Mouse (Mus musculus) heart, adult 9 months (tissue): Measurements from ENCODE around the gene Cad.
"Not testable (repeated sequence)": the region's sequence is repeated elsewhere in the genome, so short reads cannot be mapped to it uniquely, and the experiment has no call there.

Experiments used
- DNase-seq, 2 experiments: peaks; one replicate each; pipeline ENCODE4 v3.0.0; 2022; ENCODE audit warnings: low spot score in 2 of 2

The Cad gene

DNA sequence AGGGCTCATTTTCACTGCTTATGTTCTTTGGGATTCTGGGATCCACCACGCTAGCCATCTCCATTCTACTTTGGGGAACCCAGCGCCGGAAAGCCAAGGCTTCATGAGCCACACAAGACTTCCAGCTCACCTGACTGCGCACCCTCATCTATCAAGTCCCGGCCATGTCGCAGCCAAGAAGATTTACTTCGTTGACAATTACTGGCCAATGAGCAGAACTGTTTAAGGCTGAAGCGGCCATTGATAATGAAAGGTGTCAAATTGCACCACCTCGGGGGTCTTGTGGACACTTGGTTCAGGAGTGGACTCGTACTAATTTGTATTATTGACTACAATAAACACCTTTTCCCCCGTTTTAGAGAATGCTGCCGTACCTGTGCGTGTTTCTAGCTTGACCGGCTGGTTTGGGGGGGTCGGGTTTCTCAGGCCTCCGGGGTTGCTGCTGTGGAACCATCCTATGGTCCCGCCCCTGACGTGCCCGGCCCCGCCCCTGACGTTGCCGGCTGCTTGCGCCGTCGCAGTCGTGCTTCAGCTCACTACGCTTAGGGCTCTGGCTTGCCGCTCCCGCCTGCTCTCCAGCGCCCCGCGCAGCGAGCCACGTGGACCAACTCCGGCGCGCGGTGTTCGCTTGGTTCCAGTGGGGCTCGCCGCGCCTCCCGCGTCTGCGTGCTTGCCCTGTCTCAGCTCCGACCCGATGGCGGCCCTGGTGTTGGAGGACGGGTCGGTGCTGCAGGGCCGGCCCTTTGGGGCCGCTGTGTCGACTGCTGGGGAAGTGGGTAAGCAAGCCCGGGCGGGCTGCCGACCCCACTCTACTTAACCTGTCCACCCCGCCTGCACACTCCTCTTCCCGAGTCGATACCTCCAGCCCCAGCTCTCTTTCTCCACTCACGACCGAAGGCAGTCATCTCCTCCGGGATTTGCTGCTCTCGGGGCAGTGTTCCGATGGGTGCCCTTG, at the start of gene Cad:
Gene Cad, plus strand, starts transcription at position 520 of the 955 bp plus-strand sequence.
- peak; percentile 92 to 95 for DNase-seq

DNA sequence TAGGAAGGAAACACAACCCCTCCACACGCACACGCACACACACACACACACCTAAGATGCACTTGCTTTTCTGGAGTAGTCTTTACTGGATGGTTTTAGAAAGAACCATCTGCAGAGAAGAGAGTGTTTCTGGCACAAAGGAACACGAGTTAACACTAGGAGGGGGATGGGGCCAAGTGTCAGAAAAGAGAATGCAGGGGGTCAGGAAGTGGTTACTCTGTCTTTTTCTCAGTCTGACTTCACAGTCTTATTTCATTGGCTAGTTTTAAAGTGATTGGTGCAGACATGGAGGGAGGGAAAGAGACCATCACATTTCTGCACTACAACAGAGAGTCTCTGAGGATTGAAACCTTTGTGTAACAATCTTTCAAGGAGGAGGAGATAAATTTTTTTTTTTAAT, 41.8 kb upstream of the Cad start:
- DNase-seq: no peak

DNA sequence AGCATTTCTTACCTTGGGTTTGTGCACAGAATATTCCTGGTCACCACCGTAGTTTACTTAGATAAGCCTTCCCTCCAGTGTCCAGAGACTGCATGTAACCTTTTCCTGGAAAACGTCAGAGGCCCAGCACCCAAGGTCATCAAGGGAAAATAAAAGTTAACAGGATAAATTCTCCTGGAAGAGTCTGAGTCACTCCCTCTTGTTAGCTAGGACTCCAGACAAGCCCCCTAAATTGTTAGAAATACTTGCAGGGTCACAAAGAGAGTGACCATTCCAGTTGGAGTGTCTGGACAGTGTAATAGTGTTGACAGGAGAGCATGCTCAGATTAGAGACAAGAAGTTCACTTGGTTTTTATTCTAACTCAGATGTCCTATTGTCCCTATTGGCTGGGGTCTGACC, 38.7 kb upstream of the Cad start:
- no peak for DNase-seq

DNA sequence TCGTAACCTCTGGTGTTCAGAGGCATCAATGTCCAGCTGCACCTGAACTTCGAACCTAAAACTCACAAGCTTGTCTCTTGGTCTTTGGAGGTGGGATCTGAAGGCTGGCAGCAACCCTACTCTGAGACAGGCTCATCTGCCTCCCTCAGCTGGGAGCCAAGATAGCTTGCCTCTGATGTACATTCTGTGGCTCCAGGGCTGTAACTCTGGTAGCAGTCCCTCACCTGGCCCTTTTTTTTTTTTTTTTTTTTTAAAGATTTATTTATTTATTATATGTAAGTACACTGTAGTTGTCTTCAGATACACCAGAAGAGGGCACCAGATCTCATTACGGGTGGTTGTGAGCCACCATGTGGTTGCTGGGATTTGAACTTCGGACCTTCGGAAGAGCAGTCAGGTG, 32.8 kb upstream of the Cad start:
- not testable (repeated sequence) for DNase-seq

DNA sequence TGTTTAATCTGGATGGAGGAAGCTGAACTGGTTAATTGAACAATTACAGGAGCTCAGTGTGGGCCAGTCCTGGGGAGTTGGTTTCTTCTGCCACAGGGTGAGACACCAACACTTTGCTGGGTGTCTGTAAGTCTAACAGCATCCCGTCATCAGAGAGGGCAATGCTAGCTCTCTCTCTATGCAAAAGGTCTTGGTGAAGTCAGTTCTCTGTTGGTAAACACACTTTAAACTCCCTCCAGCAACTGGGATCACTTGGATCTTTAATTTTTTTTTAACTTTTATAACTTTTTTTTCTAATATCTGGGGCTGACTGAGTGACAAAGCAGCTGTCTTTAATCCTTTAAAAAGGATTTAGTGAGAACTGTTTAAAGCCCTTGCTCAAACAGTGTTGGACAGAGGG, 31.9 kb upstream of the Cad start:
- no peak for DNase-seq

DNA sequence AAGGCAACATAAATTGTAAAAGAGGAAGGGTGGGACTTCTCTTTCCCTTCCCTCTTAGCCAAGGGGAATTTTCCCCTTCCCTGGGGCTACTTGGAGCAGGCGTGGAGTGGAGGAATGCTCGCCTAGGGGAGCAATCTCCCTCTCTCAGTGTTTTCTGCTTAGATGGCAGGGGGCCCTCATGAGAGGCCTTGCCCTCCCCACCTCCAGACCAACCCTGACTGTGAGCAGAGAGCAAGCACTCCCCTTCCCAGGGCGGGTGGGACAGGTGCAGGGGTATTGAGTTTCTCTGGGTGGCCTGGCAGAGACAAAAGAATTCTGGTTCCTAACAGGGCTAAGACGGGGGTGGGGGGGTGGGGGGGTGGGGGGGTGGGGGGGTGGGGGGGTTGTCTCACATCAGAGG, 31.3 kb upstream of the Cad start:
- DNase-seq: no peak

DNA sequence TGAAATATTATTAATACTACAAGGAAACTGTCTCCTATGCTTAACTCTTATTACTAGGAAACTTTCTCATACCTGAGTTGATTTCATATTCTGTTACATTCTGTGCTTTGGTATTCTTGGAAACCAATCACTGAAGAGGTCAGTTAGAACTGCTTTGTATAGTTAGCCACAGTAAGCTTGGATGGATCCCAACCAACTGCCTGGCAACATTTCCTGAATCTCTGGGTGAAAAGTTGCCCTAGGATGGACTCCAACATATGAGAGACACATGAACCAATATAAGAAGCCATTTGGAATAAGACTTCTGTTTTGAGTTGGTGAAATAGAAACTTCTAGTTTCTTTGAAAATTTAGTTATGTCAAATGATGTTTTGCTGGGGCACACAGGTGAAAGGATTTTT, 29.9 kb upstream of the Cad start:
- no peak for DNase-seq

DNA sequence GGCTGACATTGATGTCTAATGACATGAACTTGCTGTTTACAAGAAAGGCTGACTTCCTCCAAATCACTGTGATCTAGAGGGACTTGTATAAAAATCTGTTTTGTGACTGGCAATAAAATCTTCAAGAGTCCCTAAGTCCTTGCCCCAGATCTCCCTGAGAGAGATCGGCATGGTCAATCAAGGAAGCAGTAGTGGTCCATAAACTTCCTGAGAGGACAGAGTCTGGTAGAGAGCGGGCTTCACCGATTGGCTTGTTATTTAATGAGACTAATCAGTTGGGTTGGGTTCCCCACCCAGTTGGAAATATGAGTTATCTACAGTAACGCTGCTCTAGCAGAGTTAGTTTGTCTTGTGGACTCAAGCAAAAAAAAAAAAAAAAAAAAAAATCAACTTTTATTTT, 23.7 kb upstream of the Cad start:
- no peak for DNase-seq

DNA sequence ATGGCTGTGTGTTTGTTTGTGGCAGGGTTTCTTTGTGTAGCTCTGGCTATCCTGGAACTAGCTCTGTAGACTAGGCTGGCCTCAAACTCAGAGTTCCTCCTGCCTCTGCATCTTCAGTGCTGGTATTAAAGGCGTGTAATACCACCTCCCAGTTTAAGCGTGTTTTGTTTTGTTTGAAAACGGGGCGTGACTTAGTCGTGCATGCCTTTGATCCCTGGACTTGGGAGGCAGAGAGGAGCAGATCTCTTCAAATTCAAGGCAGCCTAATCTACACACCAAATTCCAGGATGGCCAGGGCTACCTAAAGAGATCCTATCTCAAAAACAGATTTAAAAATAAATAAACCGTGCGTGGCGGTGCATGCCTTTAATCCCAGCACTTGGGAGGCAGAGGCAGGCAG, 23.1 kb upstream of the Cad start:
- no peak for DNase-seq

DNA sequence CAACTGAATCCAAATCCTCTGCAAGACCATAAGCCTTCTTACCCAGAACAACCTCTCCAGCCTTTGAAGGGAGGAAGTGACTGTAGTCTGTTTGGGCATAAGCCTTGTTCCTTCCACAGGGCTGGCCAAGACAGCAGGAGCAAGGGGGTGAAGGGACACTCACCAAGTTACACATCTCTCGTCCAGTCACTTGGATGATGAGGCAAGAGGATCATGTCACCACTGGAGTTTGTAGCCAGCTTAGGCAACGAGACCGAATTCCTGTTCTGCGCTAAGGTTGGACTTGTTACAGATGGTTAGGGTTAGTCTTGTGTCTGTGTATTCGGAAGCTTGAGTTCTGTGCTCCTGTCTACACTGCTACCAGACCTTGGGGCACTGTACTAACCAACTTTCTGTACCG, 19.9 kb upstream of the Cad start:
- no peak for DNase-seq

DNA sequence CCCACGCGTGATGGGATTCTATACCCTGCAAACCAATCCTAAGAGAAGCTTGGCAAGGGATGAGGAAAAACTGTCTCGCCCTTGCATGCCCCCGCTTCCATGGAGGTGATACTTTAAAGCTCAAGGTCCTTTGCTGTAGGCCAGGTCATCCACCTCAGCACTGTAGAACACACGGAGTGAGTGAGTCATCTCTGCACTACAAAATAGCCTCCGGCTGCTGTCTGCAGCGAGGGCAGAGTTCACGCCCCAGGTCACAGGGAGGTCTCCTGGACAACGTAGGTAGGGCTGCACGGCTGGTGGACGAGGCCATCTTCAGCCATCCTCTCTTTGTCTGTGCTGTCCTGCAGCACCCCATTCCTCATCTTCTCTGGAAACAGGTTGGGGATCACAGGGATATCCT, 18.0 kb upstream of the Cad start:
- DNase-seq: not testable (repeated sequence)

DNA sequence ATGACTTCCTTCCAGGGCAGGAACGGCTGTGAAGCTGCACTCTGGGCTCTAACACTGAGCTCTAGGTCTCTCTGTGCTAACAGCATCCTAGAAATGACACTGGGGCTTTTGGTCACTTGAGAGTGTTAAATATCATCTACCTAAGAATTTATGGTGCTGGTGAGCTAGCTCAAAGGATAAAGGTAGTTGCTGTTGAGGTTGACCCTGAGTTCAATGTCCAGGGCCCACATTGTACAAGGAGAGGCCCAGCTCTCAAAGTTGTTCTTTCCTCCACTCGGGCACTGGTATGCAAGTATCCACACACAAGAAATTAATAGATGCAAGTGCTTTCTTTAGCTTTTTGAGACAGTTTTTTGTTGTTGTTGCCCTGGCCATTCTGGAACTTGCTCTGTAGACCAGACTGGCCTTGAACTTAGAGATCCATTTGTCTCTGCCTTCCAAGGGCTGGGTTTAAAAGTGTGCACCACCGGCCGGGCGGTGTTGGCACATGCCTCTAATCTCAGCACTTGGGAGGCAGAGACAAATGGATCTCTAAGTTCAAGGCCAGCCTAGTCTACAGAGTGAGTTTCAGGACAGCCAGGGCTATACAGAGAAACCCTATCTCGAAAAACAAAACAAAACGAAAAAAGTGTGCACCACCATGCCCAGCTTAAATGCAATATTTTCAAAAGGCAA, 16.3 kb upstream of the Cad start:
- no peak for DNase-seq

DNA sequence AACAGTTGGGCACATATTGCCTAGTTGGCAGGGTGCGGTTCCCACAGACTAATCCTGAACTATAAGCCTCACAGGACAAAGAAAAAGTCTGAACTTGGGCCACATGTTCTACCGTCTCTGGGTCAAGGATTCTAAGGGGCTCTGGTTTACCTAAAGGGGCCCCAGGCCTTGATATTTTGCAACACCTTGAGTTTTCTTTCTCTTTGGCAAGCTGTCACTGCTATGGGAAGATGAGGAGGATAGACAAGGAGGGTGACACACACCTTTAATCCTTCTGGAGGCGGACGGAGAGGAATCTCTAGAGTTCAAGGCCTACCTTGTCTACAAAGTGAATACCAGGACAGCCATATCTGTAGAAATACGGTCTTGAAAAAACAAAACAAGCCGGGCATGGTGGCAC, 8.2 kb upstream of the Cad start:
- no peak for DNase-seq

DNA sequence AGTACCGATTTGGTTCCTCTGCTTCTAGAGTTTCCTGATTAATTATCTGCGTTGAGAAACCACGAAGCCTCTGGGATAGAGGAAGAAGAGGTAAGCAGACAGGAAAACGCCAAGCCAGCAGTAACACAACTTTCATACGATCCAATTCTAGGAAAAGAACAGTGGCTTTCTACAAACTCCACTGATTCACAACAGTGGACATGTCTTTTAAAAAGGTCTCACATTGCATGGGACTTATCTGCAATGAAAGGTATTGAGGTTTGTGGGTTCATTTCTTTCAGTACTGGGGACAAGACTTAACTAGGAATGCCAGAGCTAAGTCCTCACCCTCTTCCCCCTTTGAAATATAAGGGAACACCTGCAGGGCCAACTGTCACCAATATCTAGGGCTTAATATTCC, 7.5 kb upstream of the Cad start:
- no peak for DNase-seq

DNA sequence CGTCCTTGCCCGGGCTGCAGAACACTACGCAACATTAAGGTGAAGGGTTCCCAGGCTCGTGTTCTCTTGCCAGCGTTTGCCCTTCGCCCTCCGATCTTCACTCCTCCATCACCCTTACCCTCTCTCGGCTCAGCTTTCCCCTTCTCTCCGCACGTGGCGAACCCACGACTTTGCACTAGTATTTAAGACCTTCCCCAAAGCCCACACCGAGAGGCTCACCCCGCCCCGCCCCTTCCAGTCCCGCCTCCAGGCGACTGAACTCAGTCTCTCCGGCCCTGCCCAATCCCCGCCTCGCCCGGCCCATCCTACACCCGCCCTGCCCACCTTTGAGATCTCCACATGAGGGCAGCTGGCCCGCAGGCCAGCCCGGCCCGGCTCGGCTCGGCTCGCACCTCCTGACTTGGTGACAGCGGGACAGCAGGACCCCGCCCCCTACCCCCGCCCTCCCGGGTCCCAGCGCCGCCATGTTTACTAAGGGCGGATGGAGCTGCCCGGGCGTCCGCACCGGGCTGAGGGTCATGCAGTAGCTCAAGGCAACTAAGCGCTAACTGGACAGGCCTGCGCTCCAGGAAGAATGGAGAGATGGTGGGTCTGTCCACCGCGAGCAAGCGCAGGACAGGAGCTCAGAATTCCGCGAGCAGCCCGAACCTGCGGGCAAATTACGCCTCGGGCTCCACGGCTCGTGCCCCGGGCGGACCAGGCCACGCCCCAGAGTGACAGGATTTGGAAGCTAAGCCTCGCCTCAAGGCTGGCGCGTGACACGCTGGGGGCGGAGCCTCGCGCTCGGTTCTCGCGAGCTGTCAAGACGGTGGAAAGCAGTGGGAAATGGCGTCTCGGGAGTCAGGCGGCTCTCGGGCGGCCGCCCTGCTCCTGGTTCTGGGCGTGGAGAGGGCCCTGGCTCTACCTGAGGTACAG, 6.5 kb upstream of the Cad start, which contains the start of gene Atraid:
Gene Atraid, plus strand, starts transcription at position 465 of the 915 bp plus-strand sequence.
- peak; percentile 97 to 100 for DNase-seq

DNA sequence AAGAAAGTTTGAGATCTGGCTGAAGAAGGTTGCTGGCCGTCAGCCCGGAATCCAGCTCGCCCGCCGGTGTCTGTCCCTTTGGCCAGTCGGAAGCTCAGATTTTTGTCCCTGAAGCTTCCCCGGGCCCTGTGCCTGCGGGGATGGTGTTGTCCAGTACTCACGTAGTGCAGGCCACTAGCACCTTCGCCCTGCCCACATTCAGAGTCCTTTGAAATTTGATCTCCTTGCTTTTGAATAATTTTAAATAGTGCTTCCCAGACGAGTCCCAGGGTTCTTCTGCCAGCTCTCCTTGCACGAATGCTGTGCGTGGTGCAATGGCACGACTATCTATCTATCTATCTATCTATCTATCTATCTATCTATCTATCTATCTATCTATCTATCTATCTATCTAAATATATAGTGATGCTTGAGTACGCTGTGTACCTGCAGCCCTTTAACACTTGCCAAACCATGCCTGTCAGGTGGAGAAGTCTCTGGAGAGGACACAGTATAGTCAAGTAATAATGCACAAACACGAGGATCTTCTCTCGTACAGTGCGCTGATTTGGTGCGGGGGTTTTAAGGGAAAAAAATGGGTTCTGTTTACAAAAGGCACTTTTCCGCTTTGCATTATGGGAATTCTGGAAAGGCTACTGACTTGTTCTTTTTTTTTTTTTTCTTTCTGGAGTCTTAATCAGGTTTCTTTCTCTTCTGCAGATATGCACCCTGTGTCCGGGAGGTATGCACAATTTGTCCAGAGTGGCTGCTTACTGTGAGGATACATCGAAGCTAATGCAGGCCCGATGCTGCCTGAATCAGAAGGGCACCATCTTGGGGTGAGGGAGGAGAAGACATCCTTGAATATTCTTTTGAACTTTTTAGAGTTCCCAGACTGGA, 5.6 kb upstream of the Cad start, which contains the start of gene Slc5a6:
Gene Slc5a6, minus strand, starts transcription at position 162 of the 879 bp plus-strand sequence.
- DNase-seq: peak; percentile 42 to 43

DNA sequence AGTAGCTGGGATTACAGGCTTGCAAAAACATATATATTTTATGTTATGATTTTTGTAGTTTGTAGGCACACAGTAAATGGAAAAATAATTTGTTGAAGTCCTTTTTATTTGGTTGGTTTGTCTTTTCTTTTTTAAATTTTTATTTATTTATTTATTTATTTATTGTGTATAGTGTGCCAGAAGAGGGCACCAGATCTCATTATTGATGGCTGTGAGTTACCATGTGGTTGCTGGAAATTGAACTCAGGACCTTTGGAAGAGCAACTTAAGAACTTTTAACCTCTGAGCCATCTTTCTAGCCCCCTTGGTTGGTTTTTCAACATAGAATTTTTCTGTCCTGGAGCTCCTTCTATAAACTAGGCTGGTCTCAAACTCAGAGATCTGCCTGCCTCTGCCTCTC, 4.2 kb upstream of the Cad start:
- no peak for DNase-seq

DNA sequence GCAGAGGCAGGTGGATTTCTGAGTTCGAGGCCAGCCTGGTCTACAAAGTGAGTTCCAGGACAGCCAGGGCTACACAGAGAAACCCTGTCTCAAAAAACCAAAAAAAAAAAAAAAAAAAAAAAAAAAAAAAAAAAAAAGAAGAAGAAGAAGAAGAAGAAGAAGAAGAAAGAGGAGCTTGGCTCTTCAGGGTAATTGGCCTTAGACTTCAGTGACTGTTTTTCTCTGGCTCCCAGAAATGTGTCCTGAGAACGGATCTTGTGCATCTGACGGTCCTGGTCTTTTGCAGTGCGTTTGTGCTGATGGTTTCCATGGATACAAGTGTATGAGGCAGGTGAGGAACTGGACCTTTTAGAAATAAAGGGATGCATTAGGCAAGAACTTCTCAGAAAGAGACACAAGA, 852 bp upstream of the Cad start:
- DNase-seq: not testable (repeated sequence)

DNA sequence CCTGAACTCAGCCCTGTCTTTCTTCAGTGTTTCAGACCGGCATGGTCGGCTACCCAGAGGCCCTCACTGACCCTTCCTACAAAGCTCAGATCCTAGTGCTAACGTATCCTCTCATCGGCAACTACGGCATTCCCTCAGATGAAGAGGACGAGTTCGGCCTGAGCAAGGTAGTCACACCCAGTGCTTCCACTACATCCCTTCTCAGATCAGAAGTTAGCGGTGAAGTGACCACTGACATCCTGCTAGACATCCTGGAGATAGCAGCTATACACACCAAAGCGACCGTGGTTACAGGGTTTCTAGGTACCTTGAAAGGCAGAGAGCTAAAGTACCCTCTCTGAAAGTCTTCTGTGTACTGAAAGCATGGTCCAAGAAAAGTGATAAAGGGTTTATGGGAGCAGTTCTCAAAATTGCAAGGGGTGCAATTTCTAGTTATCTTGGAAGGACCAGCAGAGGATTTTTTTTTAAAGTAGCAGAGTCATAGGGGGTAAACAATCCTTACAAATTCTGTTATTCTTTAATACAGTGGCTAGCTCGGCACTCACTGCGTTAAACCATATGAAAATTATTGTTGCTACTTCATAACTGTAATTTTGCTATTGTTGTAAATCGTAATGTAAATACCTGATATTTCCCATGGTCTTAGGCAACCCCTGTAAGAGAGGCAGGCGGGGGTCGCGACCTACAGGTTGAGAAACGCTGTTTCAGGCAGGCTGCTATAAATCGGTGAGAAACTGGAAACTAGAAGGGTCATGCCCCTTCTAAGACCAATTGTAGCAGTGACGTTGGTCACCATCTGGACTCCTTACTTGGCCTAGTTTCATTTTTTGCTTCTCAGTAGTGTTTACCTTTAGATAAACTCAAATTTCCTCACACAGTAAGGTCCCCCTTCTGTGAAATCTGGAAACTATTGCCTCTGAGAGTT, 898 bp downstream of the Cad start:
- DNase-seq: no peak

DNA sequence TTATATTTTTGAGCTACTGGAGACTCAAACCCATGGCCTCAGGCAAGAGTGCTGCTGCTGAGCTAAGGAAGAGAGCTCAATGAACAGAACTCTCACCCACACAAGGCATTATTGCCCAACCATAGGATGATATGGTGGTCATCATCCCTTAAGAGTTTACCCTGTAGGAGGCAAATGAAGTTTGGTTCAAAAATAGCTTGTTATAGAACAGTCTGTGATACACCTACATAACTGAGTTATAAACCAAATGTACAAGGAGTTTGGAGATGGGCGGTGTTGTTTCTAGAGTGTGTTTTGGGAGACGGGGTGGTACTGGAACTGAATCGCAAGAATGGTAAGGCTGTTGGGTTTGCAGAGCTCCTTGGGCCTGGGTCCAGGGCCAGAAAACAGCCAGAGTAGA, 15.2 kb downstream of the Cad start:
- DNase-seq: no peak
